Mouse (Mus musculus): ENCODE results near the gene Ndufaf3. TPM values are rescaled to one million over a fixed set of nuclear protein-coding genes. Genes with fewer than 3 reads are reported as not detected.
"Not testable (repeated sequence)": the region's sequence is repeated elsewhere in the genome, so short reads cannot be mapped to it uniquely, and the experiment has no call there.

Gene Ndufaf3
- total RNA-seq (2021): 10 to 100 TPM; 52.0 to 54.6 TPM
- long read RNA-seq, experiment 1, transcript Ndufaf3-201 (5 exons, 1,487 nt): major isoform, 24 of 30 reads
- long read RNA-seq, experiment 1, partial matches to known transcripts: 0 of 30 reads
- long read RNA-seq, experiment 1, other reads (novel, unspliced or antisense): 5 of 30 reads
- long read RNA-seq, experiment 2, transcript Ndufaf3-201 (5 exons, 1,487 nt): major isoform, 51 of 68 reads
- long read RNA-seq, experiment 2, partial matches to known transcripts: 5 of 68 reads
- long read RNA-seq, experiment 2, other reads (novel, unspliced or antisense): 9 of 68 reads

DNA sequence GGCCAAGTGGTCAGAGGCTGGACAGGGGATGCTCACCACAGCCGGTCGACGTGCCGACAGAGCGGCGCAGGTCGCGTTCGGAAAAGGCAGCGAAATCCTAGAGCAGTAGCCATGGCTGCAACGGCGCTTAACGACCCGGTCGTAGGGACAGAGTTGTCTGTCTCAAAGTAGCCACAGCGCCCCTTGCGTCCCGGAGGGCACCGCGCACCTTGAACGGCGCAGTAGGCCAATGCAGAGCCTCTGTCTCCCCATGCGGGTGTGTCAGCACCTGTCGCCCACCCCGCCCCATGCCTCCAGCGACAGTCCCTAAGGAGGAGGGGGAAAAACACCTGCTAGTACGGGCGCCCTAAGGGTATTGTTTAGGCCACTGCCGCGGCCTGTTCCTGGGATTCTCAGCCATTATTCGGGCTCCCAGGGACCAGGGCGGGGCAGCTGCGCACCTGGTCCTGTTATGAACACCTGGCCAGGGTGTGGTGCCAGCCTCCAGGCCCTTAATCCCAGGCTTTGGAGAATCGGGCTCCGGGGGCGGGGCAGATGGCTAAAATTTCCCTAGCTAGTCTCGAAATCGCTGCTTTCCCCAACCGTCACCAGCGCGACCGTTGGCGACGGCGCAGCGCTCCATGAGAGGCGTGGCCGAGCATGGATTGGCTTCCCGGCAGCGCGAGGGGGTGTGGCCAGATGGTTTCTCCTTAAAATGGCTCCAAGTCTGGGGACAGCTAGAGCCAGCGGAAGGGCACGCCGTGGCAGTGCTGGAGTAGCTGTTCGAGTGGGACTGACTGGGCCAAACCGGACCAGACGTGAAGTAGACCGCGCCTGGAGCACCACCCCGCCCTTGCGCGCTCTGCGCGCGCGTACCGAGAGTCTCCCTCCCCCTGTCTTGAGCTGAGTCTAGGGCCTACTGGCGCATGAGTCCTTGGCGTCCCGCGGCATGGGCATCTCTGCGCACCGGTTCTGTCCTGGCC, at the start of gene Ndufaf3:
TSS of gene Ndufaf3 (minus strand) at position 620 of the 962 bp plus-strand sequence.
- peak; percentile 96 to 97 for DNase-seq (ENCODE audit: low spot score in 2 of 2)

DNA sequence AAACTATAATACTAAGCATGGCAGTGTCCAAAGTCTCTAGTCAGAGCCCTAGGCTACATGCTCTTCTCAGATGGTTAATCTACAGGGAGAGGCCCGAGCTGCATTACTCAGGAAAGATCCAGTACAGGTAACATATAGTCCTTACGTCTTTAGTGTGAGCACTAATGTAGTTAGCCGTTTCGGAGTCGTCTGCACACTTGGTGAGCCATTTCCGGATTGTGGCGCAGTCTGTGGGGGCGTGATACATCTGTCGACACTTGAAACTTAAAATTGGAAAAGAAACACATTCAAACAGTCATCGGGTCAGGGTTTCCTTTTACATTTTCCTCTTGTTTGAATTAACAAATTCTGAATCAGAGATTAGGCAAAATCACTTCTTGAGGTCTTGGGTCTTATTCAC, 44.3 kb upstream of the Ndufaf3 start:
- no peak for DNase-seq (ENCODE audit: low spot score in 2 of 2)

DNA sequence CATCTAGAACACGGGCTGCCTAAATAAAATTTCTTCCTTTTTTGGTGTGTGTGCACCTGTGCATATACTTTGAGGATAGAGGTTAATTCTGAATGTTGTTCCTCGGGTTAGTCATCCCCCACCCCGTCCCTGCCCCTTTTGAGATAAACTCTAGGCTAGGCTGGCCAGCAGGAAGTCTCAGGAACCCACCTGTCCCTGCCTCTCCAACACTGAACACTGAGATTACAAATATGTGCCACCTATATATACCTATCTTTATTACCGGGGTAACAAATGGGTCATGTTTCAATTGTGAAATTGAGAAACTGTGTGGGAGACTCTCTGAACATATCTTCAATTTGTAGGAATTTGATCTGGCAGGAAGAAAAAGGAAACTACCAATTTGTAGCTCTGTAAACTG, 41.7 kb upstream of the Ndufaf3 start:
- no peak for DNase-seq (ENCODE audit: low spot score in 2 of 2)

DNA sequence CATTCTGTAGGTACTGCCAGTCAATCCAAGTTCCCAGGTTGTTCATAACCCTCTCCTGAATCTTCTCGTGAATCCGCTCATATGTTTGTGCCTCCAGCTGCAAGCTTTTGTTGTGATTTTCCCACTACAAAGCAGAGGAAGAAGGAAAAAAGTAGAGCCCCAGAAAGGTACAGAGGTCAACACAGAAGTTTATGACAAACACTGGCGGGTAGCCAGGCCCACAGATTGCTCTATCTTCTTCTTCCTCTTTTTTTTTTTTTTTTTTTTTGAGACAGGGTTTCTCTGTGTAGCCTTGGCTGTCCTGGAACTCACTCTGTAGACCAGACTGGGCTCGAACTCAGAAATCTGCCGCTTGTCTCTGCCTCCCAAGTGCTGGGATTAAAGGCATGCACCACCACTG, 40.7 kb upstream of the Ndufaf3 start:
- not testable (repeated sequence) for DNase-seq (ENCODE audit: low spot score in 2 of 2)

DNA sequence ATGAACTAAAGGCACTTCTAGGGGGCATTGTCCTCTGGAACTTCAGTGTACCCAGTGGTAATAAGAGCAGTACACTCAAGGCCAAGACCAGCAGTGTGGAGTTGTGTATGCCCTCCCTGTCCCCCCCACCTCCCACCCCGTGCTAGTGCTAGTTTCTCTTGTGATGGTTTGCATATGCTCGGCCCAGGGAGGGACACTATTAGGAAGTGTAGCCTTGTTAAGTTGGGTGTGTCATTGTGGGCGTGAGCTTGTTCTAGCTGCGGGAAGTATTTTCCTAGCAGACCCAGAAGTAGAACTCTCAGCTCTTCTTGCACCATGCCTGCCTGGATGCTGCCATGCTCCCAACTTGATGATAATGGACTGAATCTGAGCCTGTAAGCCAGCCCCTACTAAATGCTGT, 34.8 kb upstream of the Ndufaf3 start:
- no peak for DNase-seq (ENCODE audit: low spot score in 2 of 2)

DNA sequence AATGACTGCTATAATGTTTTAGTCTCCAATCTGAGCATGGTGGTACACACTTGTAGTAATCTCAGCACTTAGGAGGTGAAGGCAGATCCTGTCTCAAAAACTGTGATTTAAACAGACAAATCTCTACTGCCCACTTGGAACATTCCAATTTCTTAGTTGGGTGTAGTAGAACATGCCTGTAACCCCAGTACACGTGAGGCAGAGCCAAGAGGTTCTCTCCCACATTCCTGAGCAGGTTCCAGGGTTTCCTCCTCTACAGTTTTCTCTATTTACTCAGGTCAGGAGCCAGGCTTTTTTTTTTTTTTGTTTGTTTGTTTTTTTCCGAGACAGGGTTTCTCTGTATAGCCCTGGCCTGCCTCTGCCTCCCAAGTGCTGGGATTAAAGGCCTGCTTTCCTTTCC, 32.8 kb upstream of the Ndufaf3 start:
- DNase-seq (ENCODE audit: low spot score in 2 of 2): no peak

DNA sequence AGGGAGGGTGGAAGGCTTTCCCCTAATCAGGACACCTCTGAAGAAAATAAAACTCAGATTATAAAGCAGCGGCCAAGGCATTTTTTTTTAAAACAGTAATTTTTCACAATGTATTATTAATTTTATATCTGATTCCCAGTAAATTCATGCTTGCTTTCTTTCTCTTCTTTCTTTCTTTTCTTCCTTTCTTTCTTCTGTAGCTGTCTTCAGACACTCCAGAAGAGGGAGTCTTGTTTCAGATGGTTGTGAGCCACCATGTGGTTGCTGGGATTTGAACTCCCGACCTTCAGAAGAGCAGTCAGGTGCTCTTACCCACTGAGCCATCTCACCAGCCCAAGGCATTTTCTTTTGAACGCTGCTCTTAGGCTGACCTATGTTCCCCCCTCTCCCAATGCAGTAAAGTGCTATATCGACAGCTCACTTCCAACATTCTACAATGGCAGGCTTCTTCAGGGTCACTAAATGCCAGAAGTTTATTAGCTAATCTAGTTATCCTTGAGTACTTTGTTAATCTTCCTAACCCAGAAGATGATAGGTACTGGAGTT, 31.9 kb upstream of the Ndufaf3 start:
- no peak for DNase-seq (ENCODE audit: low spot score in 2 of 2)

DNA sequence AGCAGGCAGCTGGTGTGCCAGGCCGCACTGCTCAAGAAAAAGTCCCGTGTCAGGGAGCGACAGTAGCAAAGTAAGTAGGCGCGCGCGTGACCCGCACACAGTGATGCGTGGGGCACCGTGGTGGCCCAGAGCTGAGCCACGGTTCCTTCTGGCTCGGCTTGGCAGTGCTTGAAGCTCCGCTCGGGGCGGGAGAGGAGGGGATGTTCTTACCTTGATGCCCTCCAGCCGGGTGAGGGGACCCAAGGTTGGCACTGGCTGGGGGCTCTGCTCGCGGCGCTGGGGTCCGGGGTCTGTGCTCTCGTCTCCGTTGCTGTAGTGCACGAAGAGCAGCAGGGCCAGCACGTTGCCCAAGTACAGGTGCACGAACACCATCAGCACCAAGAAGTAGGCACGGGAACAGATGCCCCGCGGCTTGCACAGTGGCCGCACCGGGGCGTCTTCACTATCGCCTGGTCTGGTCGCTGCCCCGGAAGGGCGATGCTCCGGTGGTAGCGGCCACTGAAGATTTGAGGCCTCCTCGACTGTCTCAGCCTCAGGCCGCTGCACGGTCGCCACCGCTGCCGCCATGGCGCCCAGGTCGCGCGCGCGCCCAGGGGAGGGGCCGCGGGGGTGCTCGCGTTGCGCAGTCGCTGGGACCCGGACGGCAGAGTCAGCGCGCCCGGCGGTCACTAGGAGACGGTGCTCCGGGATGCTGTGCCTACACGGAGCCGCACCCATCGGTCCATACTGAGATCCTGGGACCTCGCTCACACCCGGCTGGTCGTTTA, 29.9 kb upstream of the Ndufaf3 start, which contains the start of gene P4htm:
TSS of gene P4htm (minus strand) at position 670 of the 767 bp plus-strand sequence.
- DNase-seq (ENCODE audit: low spot score in 2 of 2): peak; percentile 74

DNA sequence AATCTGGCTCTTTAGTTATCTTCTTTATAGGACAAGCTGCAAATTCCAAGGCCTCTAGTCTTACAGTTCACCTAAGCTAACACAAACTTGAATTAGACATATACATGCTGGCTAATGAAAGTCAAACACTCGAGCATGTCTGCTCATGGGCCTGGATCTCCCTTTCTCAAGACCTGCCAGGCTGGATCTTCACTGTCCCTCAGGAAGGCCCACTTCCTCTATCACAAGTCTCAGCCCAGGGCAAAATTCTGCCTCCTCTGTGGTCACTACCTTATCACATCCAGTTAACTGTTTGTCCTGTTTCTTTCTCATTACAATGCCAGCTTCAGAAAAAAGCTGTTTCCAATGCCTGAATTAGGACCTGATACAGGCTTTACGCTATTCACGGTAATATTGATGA, 27.1 kb upstream of the Ndufaf3 start:
- no peak for DNase-seq (ENCODE audit: low spot score in 2 of 2)

DNA sequence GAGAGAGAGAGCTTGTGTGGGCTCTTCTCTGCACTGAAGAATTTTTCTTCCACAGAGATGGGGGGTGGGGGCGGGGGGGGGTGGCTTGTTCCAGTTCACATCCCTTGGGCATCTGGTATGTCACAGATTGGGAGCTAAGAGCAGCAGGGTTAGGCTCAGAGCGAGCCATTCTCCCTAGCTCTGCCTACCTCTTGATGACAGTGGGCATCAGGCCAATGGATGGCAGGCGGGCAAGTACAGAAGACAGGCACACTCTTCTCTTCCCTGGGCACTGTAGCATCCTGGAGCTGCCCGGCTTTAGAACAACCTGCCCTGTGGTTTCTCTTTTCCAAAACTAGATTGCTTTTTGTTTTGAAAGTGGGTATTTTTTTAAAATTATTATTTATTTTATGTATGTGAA, 24.2 kb upstream of the Ndufaf3 start:
- DNase-seq (ENCODE audit: low spot score in 2 of 2): no peak

DNA sequence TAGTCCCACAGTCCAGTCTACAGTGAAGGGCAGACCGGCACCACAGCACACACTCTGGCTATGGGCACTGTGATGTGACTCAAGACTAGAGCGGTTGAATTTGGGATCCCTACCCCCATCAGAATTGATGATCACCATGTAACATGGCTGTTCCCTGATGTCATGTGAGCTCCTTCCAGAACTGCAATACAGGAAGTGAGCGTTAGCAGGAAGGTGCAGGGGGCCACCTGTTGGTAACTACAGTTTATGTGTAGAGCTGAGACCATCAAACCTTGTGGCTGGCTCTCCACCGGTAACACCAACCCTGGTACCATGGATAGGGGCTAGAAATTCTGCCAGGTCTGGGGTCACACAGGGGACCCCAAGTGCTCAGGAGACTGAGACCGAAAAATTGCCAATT, 22.0 kb upstream of the Ndufaf3 start:
- no peak for DNase-seq (ENCODE audit: low spot score in 2 of 2)

DNA sequence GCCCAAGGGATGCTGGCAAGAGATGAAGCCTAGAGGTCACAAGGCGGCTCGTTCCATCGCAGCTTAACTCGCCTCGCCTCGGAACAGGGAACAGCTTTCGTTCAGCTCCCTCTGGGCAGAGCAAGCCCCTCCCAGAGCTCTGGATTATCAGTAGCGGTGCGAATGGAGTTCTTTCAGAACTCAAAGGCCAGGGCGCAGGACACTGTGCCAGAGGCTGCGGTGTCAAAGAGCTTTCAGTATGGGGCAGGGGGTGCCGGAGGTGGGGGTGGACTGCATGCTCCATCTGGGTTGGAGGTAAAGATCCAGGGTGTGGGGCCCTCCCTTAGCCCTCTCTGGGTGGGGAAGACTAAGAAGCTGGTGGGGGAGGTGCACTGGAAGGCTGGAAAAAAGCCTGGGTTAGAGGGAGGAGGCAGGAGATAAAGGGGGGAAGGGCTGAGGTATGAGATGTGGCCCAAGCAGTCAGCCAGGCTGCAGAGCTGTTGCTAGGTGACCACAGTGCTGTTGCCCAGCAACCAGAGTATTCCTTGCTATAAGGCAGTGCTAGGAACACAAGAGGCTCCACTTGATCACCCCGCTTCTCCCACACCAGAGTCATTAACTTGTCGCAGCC, 20.4 kb upstream of the Ndufaf3 start:
- DNase-seq (ENCODE audit: low spot score in 2 of 2): peak; percentile 68 to 89

DNA sequence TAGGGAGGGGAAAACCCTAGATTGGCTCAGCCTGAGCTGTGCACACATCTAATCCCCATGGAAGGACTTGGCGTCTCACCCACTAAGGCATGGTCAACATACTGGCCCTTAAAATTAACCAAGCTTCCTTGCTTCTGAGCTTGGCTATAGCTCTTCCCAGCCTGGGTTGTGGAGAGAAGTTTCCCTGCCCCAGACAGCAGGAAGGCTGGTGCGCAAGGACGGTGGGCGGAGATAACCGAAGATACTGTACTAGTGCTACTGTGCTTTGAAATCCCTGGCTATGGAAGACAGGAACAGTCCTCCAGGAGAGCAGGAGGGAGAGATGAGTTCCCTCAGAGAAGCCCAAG, 12.1 kb upstream of the Ndufaf3 start:
- no peak for DNase-seq (ENCODE audit: low spot score in 2 of 2)

DNA sequence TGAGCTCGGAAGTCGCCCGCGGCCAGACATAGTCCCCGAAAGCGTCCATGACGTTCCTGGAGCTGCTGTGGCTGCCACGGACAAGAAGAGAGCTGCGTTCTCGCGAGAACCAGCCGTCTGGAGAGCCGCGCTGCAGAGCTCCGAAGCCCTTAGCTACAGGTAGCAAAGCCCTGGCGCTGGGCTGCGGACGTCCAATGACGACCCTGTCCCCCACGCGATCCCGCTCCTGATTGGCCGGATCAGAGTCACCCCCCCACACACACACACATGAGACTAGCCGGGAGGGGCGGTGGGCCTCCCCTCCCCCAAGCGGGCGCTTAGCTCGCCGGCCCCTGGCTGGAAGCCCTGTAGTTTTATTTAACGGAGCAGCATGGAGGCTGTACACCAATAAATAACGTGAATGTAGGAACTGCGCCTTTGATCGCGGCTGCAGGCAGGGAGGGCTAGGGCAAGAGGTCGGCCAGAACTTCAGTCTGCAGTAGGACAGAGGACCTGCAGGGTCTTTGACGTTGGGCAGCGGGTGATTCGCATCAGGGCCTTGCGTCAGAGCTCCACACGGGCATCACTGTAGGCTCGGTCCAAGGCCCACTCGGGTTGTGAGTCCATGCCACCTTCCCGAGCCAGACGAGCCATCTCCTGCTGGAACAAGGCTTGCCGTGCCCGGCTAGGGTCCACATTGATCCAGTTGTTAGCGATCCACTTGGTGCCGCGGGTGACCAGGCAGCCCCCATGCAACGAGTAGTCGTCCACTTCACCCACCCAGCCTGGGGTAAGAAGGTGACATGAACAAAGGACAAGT, 11.5 kb upstream of the Ndufaf3 start, which contains the start of gene Wdr6:
TSS of gene Wdr6 (minus strand) at position 195 of the 799 bp plus-strand sequence.
- peak; percentile 92 to 95 for DNase-seq (ENCODE audit: low spot score in 2 of 2)

DNA sequence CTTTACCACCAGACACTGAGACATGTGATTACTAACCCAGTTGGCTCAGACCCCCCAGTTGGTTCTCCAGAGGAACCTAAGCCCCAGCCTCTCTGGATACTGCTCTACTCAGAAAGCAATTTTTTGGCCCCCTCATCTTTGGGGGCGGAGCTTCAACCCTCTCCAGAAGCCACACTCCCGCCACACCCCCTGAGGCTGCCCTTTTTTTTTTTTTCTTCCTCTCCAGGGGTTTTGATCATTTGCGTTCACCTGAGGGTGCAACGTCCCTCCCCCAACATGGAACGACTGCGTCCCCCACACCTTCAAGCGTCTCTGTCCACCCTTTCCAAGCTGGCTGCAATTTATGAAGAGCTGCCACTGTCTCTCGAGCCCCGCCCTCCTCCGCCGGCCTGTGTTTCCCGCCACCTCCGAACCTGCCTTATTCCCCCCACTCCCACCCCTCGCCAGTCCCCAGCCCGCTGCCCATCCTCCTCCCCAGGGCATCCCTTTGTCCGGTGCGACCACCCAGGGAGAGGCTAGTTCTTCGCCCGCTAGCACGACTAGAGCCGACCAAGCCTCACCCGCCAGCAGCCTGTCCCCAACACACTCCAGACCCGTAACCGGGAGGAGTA, 10.8 kb upstream of the Ndufaf3 start:
- DNase-seq (ENCODE audit: low spot score in 2 of 2): no peak

DNA sequence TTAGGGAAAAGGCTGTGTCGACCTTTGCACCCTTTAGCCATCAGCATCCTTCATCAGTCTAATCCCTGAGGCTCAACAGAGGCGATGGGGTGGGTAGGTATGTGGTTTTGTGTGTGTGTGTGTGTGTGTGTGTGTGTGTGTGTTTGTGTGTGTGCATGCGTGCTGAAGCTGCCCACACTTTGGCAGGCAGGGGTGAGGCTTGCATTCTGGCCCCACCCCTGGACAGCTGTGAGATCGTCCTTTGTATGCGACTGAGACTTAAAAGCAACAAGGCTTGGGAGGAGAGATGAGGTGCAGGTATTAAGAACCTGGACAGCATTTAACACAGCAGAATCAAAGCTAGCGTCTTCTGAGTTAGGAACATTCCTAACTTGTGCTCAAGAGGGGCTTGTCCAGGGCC, 9.8 kb upstream of the Ndufaf3 start:
- DNase-seq (ENCODE audit: low spot score in 2 of 2): no peak

DNA sequence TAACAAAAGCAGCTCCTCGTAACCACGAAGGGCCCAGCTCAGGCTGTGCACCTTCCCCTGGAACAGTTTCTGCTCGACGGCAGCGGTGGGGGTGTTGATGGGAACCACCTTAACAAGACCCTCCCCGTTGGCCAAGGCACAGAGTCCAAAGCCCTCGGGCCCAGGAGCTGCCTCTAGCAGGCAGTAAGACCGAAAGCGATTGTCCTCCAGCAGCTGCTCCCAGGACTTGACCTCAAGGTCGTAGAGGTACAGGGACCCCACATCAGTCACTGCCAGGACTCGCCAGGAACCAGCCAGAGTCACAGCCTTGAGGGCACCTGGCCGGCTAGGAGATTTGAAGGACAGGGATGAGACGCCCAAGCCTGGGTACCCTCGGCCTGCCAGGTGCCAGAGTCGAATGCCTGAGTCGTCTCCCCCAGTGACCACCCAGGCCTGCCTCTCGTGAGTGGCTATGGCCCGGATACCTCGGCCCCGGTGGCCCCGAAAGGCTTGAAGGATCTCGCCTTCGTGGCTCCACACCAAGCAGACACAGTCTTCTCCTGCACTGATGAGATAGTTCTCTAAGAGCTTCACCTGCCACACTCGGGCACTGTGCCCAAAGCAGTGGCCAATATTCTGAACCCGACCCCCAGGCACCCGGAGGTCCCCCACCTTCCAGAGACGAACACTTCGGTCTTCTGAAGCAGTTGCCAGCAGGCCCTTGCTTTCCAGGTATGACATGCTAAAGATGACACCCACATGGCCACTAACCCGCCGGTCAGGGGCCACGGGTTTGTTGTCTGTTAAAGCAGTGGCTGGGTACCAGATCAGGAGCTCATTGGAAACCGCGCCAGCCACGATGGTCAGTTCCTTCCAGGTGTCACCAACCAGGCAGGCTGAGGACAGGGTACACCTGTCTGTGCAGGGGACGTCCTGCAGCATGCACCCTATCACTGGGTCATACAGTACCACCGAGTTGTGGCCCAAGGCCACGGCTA, 8.4 kb upstream of the Ndufaf3 start:
- DNase-seq (ENCODE audit: low spot score in 2 of 2): no peak

DNA sequence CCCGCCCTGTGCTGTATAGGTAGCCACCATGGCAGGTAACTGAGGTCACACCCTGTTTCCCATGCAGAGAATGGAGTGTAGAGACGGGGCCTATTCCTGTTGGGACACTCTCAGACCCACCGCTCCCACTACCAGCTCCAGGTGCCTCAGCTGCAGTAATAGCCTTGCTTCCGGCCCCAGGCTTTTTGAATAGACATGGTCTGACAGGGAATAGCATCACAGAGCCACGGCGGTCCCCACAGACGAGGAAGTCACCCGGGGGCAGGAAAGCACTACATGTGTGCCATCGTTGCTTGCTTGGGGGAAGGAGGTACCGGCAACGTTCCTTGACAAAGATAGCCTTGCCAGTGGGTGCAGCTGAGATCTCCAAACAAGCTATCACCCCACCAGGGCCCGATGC, 7.7 kb upstream of the Ndufaf3 start:
- DNase-seq (ENCODE audit: low spot score in 2 of 2): no peak

Measured in layer of hippocampus, postnatal 14 days (tissue).